Mouse (Mus musculus): ENCODE data around the gene 2210011C24Rik.
"Not testable (repeated sequence)": the region's sequence is repeated elsewhere in the genome, so short reads cannot be mapped to it uniquely, and the experiment has no call there.

Gene 2210011C24Rik

GRCm38 (mm10) chr8:84015833-84016232 is 3.9 kb upstream of the 2210011C24Rik start:
- DNase-seq: no peak

- no peak for DNase-seq
These were observed 661 bp upstream of the 2210011C24Rik start for GRCm38 (mm10) chr8:84012499-84013165.

DNA sequence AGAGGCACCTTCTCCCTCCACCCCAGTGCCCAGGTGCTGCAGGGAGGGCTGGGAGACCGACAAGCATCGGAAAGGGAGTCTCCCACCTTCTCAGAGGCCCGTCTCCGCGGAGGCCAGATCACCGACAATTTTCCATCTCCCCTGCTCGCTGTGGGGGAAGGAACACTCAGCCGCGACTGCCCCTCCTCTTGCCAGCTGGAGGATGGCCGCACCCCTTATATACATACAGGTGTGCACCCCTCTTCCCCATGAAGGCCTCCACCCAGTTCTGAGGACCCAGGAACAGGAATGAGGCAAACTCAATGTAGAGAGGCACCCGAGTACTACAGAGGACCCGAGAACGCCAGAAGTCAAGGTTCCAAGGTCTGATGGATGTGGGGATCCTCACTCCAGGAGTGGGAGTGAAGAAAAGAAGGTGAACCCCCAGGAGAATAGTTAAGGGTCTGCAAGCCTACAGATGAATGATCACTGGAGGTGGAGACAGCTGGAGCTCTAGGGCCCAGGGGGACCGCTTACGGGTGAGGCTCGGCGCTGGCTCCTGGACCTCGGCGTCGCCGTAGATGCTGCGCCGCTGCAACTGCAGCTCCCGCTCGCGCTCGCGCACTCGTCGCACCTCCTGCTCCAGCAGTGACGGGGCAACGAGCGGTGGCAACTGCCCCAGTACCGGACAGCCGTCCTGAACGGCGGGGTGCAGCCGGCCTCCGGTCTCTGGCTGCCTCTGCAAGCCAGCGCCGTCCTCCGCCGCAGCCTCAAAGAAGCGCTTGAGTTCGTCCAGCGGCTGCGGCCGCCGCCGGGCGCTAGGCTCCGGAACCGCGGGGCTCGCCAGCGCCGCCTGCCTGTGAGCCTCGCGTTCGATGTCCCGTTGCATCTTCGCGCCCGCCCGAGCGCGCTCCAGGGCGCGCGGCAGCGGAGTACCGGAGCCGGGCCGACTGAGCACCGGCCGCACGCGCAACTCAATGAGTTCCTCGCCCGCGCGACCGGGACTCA is 1.1 kb downstream of the 2210011C24Rik start:
- peak; percentile 54 to 84 for DNase-seq

DNA sequence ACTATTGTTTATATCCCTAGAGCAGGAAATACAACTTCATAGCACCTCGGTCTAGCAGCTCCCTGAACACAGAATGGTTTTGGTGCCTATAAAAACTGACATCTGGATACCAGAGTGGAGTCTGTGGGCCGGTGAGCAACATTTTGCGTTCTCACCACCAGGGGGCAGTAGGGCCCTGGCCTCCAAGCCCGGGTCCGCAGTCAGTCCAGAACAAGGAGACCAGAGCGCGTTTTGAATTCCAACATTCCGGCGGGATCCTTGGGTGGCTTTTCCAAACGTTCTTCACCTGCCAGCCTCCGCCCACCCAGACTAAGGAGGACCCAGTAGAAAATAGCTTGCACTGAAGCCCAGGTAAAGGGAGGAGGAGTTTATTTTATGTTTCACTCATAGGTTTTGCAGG is 2.1 kb downstream of the 2210011C24Rik start:
- peak; percentile 56 to 85 for DNase-seq

GRCm38 (mm10) chr8:84008362-84008761 is 3.6 kb downstream of the 2210011C24Rik start:
- no peak for DNase-seq

- DNase-seq: not testable (repeated sequence)
These were observed 6.5 kb downstream of the 2210011C24Rik start for GRCm38 (mm10) chr8:84005502-84005901.

GRCm38 (mm10) chr8:84004533-84005201 is 7.3 kb downstream of the 2210011C24Rik start:
- peak; percentile 93 to 95 for DNase-seq

DNA sequence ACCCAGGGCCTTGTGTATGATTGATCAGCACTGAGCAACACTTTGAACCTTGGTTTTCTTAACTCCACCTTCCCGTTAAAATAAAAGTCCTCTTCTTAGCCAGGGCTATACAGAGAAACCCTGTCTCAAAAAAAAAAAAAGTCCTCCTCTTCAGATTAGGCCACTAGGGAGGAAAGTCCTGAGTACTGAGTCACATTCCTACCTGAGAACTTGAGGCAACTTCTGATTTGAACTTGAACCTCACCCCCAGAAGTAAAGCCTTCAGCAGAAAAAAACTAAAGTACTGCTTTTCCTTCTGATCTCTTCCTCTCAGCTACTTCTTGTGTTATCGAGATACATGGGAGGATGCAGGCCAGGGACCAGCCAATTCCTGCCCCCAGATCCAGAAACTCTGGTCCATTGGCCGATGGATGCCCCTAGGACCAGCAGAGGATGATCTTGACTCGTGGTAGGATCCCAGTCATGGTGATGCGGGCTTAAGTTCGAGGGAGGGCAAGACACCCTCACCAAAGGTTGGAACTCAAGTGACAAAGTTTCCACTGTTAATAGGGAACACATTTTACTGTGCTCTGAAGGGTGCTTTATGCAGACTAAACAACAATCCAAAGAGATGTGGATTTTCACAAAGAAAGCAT is 8.2 kb downstream of the 2210011C24Rik start:
- no peak for DNase-seq

- no peak for DNase-seq
These were observed 8.9 kb downstream of the 2210011C24Rik start for GRCm38 (mm10) chr8:84002957-84003611.

DNA sequence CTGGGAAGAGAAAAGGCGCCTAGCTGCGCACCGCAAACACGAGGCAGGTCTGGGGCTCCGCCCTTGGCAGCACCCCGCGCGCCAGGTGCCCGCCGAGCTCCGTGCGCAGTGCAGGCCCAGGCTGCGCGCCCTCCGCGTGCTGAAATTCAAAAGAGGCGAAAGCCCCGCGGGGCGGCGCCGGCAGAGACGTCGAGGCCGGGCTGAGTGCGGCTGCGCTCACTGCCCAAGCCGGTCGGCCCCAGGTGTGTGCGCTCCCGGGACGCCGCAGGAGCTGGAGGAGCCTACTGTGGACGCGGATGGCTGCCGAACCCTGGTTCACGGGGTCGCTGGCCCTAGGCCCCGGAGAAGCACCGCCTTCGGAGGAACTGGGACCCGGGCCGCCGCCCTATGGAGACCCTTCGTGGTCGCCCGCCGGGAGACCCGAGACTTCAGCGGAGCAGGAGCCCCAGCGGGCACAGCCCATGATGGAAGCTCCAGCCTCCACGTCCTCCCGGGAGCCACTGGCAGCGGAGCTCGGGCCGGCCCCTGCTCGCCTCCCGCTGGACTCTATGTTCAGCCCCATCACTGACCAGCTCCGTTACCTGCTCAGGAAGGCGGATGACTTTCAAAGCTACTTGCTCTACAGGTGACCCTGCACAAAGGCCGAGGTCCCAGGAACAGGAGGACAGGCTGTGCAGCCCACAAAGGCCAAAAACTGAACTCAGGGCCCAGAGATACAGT is 10.5 kb downstream of the 2210011C24Rik start, which contains the start of gene 1700067K01Rik:
Gene 1700067K01Rik, plus strand, starts transcription at position 222 of the 720 bp plus-strand sequence.
- DNase-seq: no peak

GRCm38 (mm10) chr8:83999825-84000224 is 12.1 kb downstream of the 2210011C24Rik start:
- no peak for DNase-seq

- no peak for DNase-seq
These were observed 12.8 kb downstream of the 2210011C24Rik start for GRCm38 (mm10) chr8:83999057-83999705.

DNA sequence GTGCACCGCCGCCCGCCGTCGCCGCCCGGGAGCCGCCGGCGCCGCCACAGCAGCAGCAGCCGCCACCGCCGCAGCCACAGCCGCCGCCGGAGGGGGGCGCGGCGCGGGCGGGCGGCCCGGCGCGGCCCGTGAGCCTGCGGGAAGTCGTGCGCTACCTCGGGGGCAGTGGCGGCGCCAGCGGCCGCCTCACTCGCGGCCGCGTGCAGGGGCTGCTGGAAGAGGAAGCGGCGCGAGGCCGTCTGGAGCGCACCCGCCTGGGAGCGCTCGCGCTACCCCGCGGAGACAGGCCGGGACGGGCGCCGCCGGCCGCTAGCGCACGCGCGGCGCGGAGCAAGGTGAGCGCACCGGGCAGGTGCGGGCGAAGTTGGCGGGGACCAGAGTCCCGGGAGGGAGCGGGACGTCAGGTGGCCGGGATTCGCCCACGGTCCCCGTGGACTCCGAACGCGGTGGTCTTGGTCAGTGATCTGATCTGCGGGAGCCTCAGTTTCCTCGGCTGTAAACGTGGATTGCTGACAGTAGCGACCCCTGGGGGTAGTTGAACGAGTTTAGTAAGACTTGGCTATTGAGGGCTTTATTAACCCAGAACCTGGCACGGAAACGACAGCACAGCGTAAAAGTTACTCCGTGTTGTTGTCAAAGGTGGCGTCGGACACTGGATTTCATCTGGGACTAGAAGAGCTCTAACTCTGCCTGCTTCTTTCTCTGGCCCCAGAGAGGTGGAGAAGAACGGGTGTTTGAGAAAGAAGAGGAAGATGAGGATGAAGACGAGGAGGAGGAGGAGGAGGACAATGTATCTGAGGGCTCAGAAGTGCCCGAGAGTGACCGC is 13.5 kb downstream of the 2210011C24Rik start:
- DNase-seq: peak; percentile 61 to 73

DNA sequence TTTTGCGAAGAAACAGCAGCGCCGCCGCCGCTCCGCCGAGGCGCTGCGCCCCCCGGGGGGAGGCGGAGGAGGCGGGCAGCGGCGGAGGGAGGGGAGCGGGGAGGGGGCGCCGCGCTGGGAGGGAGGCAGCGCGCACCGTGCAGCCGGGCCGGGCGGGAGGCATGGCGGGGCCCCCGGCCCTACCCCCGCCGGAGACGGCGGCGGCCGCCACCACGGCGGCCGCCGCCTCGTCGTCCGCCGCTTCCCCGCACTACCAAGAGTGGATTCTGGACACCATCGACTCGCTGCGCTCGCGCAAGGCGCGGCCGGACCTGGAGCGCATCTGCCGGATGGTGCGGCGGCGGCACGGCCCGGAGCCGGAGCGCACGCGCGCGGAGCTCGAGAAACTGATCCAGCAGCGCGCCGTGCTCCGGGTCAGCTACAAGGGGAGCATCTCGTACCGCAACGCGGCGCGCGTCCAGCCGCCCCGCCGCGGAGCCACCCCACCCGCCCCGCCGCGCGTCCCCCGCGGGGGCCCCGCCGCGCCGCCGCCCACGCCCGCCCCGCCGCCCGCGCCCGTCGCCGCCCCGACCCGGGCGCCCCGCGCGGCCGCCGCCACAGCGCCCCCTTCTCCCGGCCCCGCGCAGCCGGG is 14.3 kb downstream of the 2210011C24Rik start, which contains the start of gene Samd1:
Gene Samd1, plus strand, starts transcription at position 162 of the 631 bp plus-strand sequence.
- peak; percentile 47 to 67 for DNase-seq

DNA sequence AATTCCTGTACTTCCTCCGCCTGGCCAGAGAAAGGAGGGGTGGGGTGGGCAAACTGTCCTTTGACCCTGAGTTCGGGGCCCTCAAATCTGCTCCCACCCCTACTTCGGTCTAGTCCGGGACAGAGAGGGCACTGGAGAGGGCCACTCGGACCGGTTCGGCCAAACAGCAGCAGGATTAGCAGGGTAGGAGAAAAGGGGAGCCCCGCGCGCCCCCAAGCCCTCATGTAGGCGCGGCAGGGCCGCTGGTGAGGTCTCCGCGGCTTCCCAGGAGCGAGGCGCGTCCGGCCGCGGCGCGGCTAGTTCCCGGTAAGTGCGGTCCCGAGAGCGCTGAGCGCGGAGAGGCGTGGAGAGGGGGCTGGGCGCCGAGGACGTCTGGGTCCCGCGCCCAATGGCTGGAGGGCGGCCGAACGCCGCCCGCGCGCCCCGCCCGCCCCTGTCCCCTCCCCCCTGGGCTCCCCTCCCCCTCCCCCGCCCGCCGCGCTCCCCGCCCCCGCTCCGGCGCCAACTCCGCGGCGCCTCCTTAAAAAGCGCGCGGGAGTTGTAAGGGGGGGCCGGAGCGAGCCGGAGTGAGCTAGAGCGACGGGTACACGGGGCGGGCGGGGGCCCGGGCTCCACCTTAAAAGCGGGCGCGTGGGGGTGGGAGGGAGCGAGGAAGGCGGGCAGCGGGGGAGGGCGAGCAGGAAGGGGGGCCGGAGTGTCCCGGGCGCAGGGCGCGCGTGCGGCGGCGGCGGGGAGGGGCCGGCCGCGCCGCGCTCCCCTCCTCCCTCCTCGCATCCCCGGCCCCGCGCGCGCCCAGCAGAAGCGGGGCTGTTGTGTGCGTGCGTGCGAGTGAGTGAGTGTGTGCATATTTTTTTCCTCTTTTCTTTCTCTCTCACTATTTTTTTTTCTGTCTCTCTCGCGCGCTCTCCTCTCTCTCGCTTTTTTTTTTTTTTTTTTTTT is 15.1 kb downstream of the 2210011C24Rik start:
- DNase-seq: peak; percentile 82 to 83

DNA sequence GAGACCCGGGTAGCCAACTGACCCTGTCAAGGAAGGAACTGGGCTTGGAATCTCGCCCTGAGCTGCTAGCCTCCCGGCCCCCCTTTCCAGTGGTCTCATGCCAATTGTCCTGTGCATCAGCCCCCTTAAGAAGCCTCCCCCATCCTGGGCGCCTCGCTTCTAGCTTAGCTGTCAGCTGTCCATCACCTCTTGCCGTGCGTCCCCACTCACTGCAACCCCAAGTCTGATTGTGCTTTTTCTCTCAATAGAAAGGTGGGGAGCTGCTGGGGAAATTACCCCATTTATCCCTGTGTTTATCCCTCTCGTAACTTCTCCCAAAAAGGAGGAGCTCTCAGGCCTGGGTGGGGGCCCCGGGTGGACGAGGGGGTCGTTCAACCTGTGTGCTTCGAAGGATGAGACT is 16.0 kb downstream of the 2210011C24Rik start:
- no peak for DNase-seq

- DNase-seq: no peak
These were observed 17.9 kb downstream of the 2210011C24Rik start for GRCm38 (mm10) chr8:83994030-83994429.

DNA sequence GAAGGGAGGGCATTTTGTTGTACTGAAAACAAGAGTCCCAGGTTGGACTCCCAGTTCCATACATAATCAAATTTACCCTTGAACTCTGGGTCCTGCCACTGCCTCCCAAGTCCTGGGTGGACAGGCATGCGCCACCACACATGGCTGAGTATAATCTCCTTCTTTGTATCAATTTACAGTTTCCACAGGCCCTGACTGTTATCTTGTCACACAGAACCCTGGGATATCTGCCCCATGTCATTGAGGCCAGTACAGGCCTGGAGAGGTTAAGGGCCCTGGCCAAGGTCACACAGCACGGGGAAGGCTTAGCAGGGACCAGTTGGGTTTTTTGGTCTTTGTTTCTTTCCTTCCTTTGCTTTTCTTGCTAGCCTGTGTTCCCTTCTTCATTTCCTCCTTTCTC is 19.5 kb downstream of the 2210011C24Rik start:
- DNase-seq: no peak
